Mouse (Mus musculus) kidney, postnatal 14 days (tissue): ENCODE measurements at regions not wholly inside any gene's neighbourhood (a gene's known extent, or its start where the extent isn't known, plus 50 kb on each side); places are given as distances from the start of the nearest gene placed in this dataset.

Source experiments
- DNase-seq: peaks from one replicate; pipeline ENCODE4 v3.0.0; 2022; ENCODE audit warnings: mixed read lengths

DNA sequence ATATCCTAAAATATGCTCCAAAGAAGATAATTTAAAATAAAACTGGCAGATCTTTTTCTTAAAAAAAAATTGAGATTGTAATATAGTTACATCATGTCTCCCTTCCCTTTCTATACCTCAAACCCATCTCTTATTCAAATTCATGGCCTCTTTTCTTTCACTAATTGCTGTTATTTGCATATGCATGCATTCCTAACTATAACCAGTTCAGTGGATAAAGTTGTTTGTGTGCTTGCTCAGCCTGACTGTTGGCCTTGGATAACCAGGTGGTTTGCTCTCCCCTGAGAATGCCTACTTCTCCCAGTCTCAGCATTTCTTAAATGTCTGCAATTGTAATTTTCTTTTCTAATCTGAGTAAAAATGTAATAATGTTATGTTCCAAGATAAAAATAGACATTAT lies 2154.8 kb downstream of the 4930444P10Rik start:
- no peak for DNase-seq

DNA sequence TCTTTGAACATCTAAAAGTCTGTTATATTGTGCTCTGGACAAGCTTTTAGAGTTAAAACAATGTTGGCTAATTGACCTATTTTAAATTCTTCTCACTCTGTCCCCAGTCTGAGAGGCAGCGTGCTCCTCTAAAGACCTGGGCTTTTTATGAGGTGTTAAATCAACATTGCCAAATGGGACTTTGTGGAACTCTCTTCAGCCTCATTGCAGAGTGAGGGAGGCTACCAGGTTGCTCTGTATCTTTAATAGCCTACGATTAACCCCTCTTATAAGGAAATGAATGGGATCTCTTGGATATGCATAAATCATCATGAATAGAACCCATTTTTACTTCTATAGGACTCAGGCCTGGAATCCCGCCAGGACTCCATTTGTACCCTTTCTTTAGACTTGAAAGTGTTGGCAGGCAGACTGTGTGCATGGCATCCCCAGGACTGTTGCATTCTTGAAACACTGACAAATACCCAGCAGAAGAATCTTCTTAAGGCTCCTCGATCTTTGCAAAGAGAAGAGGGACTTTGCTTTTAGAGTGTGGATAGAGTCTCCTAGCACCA lies 2157.1 kb downstream of the 4930444P10Rik start:
- DNase-seq, result no peak

GRCm38 (mm10) chr1:13928679-13929078 lies 2164.4 kb downstream of the 4930444P10Rik start:
- DNase-seq, result no peak

DNA sequence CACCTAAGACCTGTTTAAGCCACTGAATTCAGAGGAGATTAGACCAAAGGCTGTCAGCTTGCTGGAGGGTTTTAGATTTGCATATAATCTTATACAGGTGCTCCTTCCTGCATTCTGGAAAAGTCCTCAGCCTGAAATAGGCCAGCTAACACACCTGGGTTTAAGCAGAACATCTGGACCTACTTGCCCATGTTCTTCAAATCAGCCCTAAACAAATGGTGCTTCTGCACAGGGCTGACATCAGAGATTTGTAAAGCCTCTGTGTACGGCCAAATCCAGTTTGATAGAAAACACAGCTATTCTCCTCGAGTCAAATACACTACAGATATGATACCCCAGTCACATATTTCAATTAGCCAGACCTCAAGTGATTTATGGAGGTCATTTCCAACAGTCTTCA lies 2165.2 kb downstream of the 4930444P10Rik start:
- no peak for DNase-seq

DNA sequence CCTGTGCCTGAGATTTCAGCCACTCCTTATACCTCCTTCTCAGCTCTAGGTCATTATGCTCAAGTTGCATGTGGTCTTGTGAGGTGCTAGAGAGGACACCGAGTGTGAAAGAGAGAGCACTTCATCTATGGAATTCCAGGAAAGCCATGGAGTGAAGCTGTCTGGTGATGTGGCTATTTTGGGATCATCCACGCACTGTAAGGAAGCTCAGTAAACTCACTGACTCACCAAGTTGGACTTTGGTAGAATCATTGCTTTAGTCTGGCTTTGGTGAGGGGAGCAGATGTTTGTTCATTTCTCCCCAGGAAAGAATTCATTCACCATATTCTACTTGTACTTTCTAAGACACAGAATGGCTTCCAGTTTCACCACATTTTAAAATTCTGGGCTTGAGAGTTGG lies 2167.1 kb downstream of the 4930444P10Rik start:
- no peak for DNase-seq

- no peak for DNase-seq
Measured at GRCm38 (mm10) chr1:13915216-13915615, 2177.9 kb downstream of the 4930444P10Rik start.

GRCm38 (mm10) chr1:13879126-13879525 lies 2214.0 kb downstream of the 4930444P10Rik start:
- DNase-seq, result no peak

DNA sequence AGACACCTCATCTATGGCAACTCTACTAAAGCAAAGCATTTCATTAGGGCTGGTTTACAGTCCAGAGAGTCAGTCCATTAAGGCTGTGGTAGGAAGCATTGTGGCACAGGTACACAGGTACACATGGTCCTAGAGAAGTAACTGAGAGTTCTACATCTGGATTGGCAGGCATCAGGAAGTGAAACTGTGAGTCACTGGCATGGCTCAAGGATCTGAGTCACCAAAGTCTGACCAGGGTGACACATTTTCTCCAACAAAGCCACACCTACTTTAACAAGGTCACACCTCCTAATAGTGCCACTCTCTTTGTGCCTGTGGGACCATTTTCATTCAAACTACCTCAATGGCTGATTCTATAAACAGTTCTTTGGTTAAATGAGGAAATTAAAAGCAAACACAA lies 2219.2 kb downstream of the 4930444P10Rik start:
- no peak for DNase-seq

GRCm38 (mm10) chr1:13872536-13872935 lies 2220.6 kb downstream of the 4930444P10Rik start:
- DNase-seq, result no peak

GRCm38 (mm10) chr1:13870631-13871286 lies 2222.4 kb downstream of the 4930444P10Rik start:
- no peak for DNase-seq

DNA sequence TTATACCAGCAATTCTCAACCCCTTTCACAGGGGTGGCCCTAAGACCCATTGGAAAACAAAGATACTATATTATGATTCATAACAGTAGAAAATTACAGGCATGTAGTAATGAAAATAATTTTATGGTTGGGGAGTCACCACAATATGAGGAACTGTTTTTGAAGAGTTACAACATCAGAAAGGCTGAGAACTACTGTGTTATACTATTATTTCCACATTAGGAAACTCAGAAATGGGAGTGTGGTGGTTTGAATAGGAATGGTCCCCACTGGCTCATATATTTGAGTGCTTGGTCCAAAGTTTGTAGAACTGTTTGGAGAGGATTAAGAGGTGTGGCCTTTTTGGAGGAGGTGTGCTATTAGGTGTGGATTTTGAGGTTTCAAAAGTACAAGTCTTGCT lies 2227.4 kb downstream of the 4930444P10Rik start:
- no peak for DNase-seq

DNA sequence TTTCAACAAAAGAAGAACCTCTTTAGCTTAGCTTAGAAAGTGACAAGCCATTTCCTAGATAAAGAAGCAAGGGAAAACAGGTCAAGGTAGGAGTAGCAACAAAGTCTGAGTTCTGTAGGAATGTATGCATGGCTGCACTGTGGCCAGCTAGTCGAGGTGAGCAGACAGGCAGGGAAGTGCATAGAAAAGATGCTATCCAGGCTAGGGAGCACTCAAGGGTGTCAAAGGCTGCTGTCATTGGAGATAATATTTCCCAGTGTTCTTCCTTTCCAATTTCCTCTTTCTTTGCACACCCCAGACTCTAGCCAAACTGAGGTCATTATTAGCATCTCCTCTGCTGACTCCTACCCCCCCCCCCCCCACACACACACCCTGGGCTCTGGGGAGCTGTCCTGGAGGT lies 2229.4 kb downstream of the 4930444P10Rik start:
- DNase-seq, result no peak

DNA sequence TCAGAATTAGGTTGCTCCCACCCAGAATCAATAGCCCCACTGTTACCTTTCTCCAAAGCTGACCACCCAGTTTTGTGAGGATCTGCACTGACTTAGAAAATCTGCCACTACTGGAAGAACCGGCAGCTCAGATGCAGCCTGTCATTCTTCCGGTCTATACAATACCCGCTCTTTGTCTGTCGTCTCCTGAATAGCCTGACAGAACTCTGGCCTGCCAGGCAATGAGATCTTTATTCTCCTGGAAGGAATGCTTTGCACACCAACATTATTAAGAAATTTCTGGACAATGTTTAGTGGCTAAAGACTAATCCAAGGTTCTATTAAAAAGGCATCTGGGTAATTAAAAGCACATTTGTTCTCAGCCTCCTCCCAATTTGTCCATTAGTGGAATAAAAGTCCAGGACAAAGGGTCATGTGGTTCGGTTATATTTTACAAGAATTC lies 2232.0 kb downstream of the 4930444P10Rik start:
- no peak for DNase-seq

- no peak for DNase-seq
Measured at GRCm38 (mm10) chr1:13860469-13860868, 2232.7 kb downstream of the 4930444P10Rik start.

- no peak for DNase-seq
Measured at GRCm38 (mm10) chr1:13859723-13860122, 2233.4 kb downstream of the 4930444P10Rik start.

DNA sequence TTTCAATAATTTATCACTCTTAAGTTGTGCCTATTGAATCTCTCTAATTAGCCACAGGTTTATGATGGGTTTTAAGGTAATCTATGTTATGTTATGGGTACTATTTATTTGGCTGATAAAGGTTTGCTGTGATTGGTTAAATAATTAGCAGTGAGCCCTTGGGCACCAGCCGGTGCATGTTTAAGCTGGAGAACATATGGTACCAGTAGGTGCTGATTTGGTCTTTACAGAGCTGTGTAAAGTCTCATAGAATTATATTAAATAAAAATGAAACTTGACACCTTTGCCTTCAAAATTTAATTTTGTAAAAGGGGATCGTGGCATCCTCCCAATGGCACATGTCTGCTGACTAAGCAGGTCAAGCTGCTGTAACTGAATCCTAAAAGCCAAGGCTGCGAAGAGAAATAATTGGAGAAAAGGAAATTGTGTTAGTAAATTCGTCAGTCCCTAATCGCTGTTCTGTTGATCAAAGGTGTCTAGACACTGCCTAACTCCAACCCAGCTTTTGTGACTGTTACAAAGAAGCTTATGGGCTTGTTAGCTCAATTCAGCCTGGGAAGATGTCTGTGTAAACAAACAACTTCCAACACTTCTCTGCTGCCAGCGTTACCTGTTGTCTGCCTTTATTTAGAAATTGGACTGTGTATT lies 2234.6 kb downstream of the 4930444P10Rik start:
- DNase-seq, result no peak

GRCm38 (mm10) chr1:13856998-13857397 lies 2236.1 kb downstream of the 4930444P10Rik start:
- DNase-seq, result no peak

DNA sequence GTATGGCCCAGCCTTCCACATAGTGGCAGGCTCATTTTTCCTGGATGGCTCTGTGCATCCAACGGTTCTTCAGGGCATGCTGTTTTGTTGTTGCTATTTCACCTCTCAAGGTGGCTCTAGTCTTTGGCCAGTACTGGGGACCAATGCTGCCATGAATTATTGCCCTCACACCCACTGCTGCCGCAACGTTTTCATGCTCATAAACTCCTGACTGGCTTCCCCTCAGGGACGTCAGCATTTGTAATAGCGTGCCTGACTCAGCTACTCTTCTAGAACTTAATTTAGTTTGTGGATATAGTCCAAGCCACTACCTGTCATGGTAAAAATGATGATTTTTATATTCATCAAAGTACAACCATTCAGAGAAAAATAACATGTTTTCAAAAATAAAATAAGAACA lies 2242.0 kb downstream of the 4930444P10Rik start:
- DNase-seq, result no peak

- no peak for DNase-seq
Measured at GRCm38 (mm10) chr1:13849071-13849470, 2244.1 kb downstream of the 4930444P10Rik start.

GRCm38 (mm10) chr1:13846336-13846865 lies 2246.7 kb downstream of the 4930444P10Rik start:
- no peak for DNase-seq

GRCm38 (mm10) chr1:13840309-13840622 lies 2252.9 kb downstream of the 4930444P10Rik start:
- no peak for DNase-seq

GRCm38 (mm10) chr1:13839619-13840308 lies 2253.4 kb downstream of the 4930444P10Rik start:
- no peak for DNase-seq
